Mouse (Mus musculus) hindbrain, embryonic 15.5 days (tissue): ENCODE results near the gene Hspbp1. TPM values are rescaled to one million over a fixed set of nuclear protein-coding genes. Genes with fewer than 3 reads are reported as not detected.

Source experiments
- ATAC-seq: fragments of 200-750 bp; cut with Nextera tagmentation; 2 replicates; pipeline ENCODE4 v1.8.0; 2017; ENCODE audit warnings: low read depth, moderate number of reproducible peaks, moderate TSS enrichment; ENCODE audit not compliant: low FRiP score
- H3K27ac ChIP-seq: fragments of 300-500 bp; sonication (generic); replicated peaks from 2 replicates; pipeline ENCODE4 v1.5.1; 2015; ENCODE audit warnings: mild to moderate bottlenecking, inconsistent platforms
- H3K27me3 ChIP-seq: fragments of 300-500 bp; sonication (generic); 2 replicates; pipeline ENCODE4 v1.6.1; 2015; ENCODE audit warnings: control low read depth, inconsistent platforms
- H3K36me3 ChIP-seq: fragments of 300-500 bp; sonication (generic); 2 replicates; pipeline ENCODE4 v1.6.1; 2015; ENCODE audit warnings: control low read depth, inconsistent platforms
- H3K4me1 ChIP-seq: fragments of 300-500 bp; sonication (generic); replicated peaks from 2 replicates; pipeline ENCODE4 v1.6.1; 2015; ENCODE audit warnings: control low read depth, inconsistent platforms
- H3K4me2 ChIP-seq: fragments of 300-500 bp; sonication (generic); 2 replicates; pipeline ENCODE4 v1.6.1; 2015; ENCODE audit warnings: moderate library complexity, mild to moderate bottlenecking, inconsistent platforms
- H3K4me3 ChIP-seq: fragments of 300-500 bp; sonication (generic); 2 replicates; pipeline ENCODE4 v1.5.1; 2015; ENCODE audit warnings: mild to moderate bottlenecking, inconsistent platforms
- H3K9ac ChIP-seq: fragments of 300-500 bp; sonication (generic); 2 replicates; pipeline ENCODE4 v1.6.1; 2015; ENCODE audit warnings: inconsistent platforms
- H3K9me3 ChIP-seq: fragments of 300-500 bp; sonication (generic); 2 replicates; pipeline ENCODE4 v1.6.1; 2016; ENCODE audit warnings: control low read depth, inconsistent platforms
- WGBS: fragments of 180-500 bp; shearing (Covaris S2); methylation state at CpG from one replicate; pipeline ENCODE4 v1.1.7; 2015; 5-methylcytosine and 5-hydroxymethylcytosine counted together
- polyA plus RNA-seq: library from polyadenylated mRNA; unstranded; fragments of >200 nt; fragmentation: Nextera tagmentation; extraction: Ambion mirVana; gene quantifications from 2 replicates; pipeline ENCODE4 v1.2.1, GENCODE M21; 2015

Gene Hspbp1
- polyA plus RNA-seq, 1 experiment from 2014 or later = 171 TPM

DNA sequence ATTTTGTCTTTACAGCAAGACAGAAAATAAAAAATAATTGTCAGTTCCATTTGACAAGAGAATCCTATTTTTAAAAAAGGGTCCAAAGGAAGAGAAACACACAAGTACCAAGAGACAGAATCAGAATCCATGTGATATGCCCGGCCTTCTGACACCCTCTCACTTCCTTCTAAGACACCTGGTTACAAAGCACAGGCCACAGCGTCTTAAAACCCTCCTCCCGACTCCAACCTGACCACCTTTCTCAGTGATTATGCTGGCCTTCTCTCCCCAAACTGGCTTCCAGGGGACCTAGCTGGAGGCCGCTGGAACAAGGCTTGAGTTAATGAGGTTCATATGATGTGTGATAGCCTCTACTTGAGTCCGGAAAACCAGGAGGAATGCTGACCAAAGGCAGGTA is 31.5 kb downstream of the Hspbp1 start:
- 89% methylated on average over 5 of the region's 5 CpGs for WGBS
- no peaks in the 10 kb centered on the region for H3K9me3 ChIP-seq
- no peak for ATAC-seq
- 0 out of 2 replicates have a peak, but pooled peaks cover 5% of the 10 kb centered on the region for H3K36me3 ChIP-seq
- no peaks in the 10 kb centered on the region for H3K27me3 ChIP-seq
- no peak overlapping the region for H3K27ac ChIP-seq
- peaks cover 54% of the 10 kb centered on the region for H3K4me1 ChIP-seq
- H3K4me3 ChIP-seq = no peak overlapping the region
- no peak overlapping the region for H3K9ac ChIP-seq
- H3K4me2 ChIP-seq = no peak overlapping the region

DNA sequence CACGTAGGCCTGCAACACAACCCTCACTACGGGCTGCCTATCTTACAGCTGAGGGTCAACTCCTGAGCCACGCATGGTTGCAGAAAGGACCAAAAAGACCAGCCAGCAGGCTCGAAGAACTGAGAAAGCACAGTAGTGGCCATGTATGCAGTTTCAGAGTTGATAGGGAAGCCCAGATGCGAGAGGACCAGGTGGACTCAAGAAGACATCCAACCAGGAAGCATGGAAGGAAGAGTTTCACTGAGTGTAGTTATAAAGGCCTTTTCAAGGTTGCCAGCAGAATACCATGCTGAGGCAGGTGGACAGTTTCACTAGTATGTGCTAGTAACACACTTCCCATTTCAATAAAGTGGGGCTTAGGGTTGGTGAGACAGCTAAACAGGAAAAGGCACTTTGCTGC is 32.1 kb downstream of the Hspbp1 start:
- WGBS = 96% methylated on average over 5 of the region's 5 CpGs

DNA sequence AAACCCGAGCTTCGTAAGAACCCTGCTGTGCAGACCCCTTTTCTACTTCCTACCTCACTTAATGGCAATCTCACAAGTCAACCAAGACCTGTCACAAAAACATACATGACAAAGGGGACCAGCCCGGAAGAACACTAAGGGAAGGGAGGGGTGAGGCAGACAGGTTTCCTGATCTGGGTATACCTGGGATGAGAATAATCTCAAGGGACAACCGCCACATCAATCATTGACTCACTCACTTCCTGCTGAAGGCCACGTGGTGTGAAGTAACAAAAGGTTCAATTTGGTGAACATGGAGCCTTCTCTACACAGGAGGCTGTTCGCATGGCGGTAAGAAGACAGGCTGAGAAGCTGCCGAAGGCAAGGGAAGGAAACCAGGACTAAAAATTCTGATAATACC is 33.3 kb downstream of the Hspbp1 start:
- H3K4me1 ChIP-seq = peaks cover 39% of the 10 kb centered on the region
- H3K9ac ChIP-seq = no peak overlapping the region
- no peak overlapping the region for H3K4me3 ChIP-seq
- 0 out of 2 replicates have a peak, but pooled peaks cover 5% of the 10 kb centered on the region for H3K36me3 ChIP-seq
- no peak overlapping the region for H3K4me2 ChIP-seq
- H3K27ac ChIP-seq = no peak overlapping the region
- H3K9me3 ChIP-seq = no peaks in the 10 kb centered on the region
- ATAC-seq = no peak
- H3K27me3 ChIP-seq = no peaks in the 10 kb centered on the region
- 82% methylated on average over 8 of the region's 8 CpGs for WGBS

More for the DNA sequence above, 32.1 kb downstream of the Hspbp1 start:
- H3K27ac ChIP-seq = no peak overlapping the region
- H3K36me3 ChIP-seq = 0 out of 2 replicates have a peak, but pooled peaks cover 5% of the 10 kb centered on the region
- H3K4me2 ChIP-seq = no peak overlapping the region
- H3K4me3 ChIP-seq = no peak overlapping the region
- no peaks in the 10 kb centered on the region for H3K27me3 ChIP-seq
- peaks cover 51% of the 10 kb centered on the region for H3K4me1 ChIP-seq
- H3K9ac ChIP-seq = no peak overlapping the region
- H3K9me3 ChIP-seq = no peaks in the 10 kb centered on the region
- ATAC-seq = no peak

DNA sequence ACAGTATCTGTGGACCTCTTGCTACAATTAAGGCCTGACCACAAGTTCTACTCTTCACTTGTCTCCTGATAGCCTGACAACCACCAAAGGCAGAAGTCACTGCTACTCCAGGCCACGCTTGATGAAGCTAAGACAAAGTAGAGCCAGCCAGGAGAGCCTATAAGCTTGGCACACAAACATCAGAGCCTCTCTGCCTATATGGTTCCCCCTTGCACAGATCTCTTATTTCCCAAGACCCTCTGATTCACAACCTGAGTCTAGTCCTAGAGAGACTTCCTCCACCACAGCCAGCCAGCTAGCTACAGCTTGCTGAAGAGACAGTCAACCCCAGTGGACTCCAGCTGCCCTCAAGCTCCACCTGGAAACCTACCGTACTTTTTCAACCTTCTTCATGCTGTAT is 36.9 kb downstream of the Hspbp1 start:
- peaks cover 22% of the 10 kb centered on the region for H3K36me3 ChIP-seq

DNA sequence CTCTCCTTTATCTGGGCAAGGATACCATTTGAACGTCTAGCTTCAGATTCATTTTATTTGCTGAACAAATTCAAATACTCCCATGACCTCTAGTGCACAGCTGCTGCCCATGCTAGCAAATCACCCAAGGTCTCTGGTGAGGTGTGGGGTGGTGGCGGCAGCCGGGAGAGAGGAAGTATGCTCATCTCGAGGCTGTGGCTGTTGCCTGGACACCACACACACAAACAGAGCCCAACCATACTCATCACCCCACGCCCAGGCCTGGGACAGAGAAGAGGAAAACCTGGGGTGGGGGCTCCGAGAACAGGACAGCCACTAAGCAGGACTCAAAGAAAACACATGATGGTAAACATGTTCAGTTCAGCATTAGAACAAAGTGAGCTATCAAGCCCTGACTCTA is 37.6 kb downstream of the Hspbp1 start:
- no peak overlapping the region for H3K27ac ChIP-seq
- H3K27me3 ChIP-seq = no peaks in the 10 kb centered on the region
- WGBS = 79% methylated on average over 6 of the region's 6 CpGs
- H3K4me3 ChIP-seq = no peak overlapping the region
- H3K9ac ChIP-seq = no peak overlapping the region
- ATAC-seq = no peak
- H3K36me3 ChIP-seq = peaks cover 23% of the 10 kb centered on the region
- peaks cover 8% of the 10 kb centered on the region for H3K4me1 ChIP-seq
- no peaks in the 10 kb centered on the region for H3K9me3 ChIP-seq
- H3K4me2 ChIP-seq = no peak overlapping the region

More for the DNA sequence above, 36.9 kb downstream of the Hspbp1 start:
- no peak overlapping the region for H3K27ac ChIP-seq
- no peaks in the 10 kb centered on the region for H3K27me3 ChIP-seq
- ATAC-seq = no peak
- H3K4me3 ChIP-seq = no peak overlapping the region
- no peak overlapping the region for H3K4me2 ChIP-seq
- WGBS = 92% methylated on average over 2 of the region's 2 CpGs
- H3K9ac ChIP-seq = no peak overlapping the region
- no peaks in the 10 kb centered on the region for H3K9me3 ChIP-seq
- H3K4me1 ChIP-seq = peaks cover 12% of the 10 kb centered on the region

DNA sequence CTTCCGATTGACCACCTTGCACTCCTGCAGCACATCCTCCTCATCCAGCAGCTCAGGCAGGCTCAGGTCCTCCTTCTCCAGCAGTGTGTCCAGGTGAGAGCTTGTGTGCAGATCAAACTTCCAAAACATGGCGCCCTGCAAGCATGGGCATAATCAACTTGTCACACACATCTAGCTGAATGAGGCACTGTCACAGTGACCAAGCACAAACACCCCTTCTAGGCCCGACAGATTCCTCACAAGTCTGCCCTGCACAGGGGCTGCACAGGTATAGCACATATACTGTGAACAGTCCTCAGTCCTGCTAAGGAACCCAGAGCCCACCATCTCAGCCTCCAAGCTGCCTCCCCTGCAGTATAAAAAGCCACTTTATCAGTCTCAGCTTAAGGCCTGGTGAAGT is 38.1 kb downstream of the Hspbp1 start:
- no peak overlapping the region for H3K4me3 ChIP-seq
- no peak overlapping the region for H3K27ac ChIP-seq
- 91% methylated on average over 3 of the region's 3 CpGs for WGBS
- peaks cover 6% of the 10 kb centered on the region for H3K4me1 ChIP-seq
- peaks cover 27% of the 10 kb centered on the region for H3K36me3 ChIP-seq
- H3K27me3 ChIP-seq = no peaks in the 10 kb centered on the region
- no peak overlapping the region for H3K4me2 ChIP-seq
- no peak for ATAC-seq
- H3K9me3 ChIP-seq = no peaks in the 10 kb centered on the region
- no peak overlapping the region for H3K9ac ChIP-seq

DNA sequence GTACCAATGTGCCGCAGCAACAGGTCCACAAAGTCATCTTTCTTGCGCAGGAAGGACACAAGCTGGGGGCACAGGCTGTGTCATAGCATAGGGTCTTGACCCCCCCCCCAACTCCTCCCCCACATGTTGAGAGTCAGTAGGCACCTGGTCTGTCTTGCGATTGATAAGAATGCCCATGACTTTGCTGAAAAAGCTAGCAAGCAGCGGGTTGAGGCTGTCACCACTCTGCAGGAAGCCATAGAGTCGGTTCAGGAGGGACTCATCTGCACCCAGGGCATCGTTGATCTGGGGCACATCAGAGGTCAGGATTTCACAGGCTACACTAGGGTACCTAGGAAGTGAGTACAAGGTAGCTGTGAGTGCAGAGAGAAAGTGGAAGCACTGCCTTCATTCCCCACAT is 41.6 kb downstream of the Hspbp1 start:
- Histone ChIP-seq H3K36me3 (peaks cover 58% of the 10 kb centered on the region), H3K9me3 (no peaks in the 10 kb centered on the region), H3K4me3 (no peak overlapping the region), H3K27me3 (no peaks in the 10 kb centered on the region), H3K27ac (no peak overlapping the region), H3K9ac (no peak overlapping the region), H3K4me1 (no peaks in the 10 kb centered on the region), H3K4me2 (no peak overlapping the region)
- WGBS = 95% methylated on average over 6 of the region's 6 CpGs
- no peak for ATAC-seq

DNA sequence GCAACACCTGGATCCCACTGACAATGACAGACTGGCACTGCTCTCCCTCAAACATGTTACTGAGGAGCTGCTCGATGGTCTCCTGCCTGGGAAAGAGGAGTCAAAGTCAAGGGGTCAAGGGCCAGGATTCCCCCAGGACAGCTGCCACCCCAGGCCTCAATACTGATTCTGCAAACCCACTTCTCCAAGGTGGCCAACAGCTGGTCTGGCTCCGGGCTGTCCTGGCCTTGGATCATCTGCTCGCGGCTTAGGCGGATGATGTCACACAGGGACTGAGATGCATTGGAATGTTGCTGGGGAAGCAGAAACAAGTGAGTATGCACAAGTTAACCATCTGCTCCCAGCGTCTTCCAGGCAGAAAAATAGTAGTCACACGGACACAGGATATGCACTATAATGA is 42.9 kb downstream of the Hspbp1 start:
- Histone ChIP-seq H3K9me3 (no peaks in the 10 kb centered on the region), H3K9ac (no peak overlapping the region), H3K27ac (no peak overlapping the region), H3K4me1 (no peaks in the 10 kb centered on the region), H3K4me3 (no peak overlapping the region), H3K36me3 (peaks cover 64% of the 10 kb centered on the region), H3K4me2 (no peak overlapping the region), H3K27me3 (no peaks in the 10 kb centered on the region)
- 91% methylated on average over 7 of the region's 7 CpGs for WGBS
- ATAC-seq = no peak

DNA sequence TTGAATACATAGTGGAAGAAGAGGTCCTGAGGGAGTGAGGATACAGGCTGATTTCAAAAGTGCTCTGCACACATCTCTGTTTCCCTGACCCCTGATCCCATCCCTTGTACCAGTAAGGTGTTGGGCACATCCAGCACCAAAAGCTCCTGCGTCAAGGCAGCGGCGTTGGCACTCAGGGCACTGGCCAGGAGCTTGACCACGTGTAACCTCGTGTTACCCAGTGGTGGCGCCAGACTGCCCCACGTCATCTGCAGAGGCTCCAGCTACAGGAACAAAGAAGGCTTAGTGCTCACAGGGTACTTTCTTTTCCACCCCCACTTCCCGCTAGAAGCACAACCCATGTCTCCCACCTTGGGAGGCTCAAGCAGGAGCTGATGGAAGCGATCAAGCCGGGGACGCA is 43.7 kb downstream of the Hspbp1 start:
- peaks cover 66% of the 10 kb centered on the region for H3K36me3 ChIP-seq
- no peak overlapping the region for H3K4me3 ChIP-seq
- no peaks in the 10 kb centered on the region for H3K4me1 ChIP-seq
- no peak for ATAC-seq
- H3K9me3 ChIP-seq = no peaks in the 10 kb centered on the region
- H3K4me2 ChIP-seq = no peak overlapping the region
- no peak overlapping the region for H3K9ac ChIP-seq
- 83% methylated on average over 11 of the region's 11 CpGs for WGBS
- no peak overlapping the region for H3K27ac ChIP-seq
- no peaks in the 10 kb centered on the region for H3K27me3 ChIP-seq

DNA sequence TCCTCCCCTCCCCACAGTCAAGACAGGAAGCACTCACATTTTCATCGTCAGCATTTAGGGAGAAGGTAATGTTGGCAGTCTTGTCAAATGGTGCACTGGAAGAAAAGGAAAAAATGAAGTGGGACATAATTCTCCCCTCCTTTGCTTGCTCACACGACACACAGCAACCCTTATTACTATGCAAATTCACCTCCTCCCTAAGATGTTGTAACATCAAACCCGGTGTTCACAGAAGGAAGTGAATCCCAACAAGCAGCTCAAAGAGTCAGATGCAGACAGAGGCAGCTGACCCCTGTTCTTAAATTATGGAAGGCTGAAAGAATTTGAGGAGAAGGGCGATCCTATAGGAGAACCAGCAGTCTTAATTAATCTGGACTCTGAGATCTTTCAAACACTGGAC is 48.7 kb downstream of the Hspbp1 start:
- no peak overlapping the region for H3K4me2 ChIP-seq
- H3K27me3 ChIP-seq = no peaks in the 10 kb centered on the region
- H3K9ac ChIP-seq = no peak overlapping the region
- no peaks in the 10 kb centered on the region for H3K9me3 ChIP-seq
- H3K36me3 ChIP-seq = peaks cover 73% of the 10 kb centered on the region
- no peak overlapping the region for H3K27ac ChIP-seq
- ATAC-seq = no peak
- WGBS = 88% methylated on average over 4 of the region's 4 CpGs
- no peak overlapping the region for H3K4me3 ChIP-seq
- H3K4me1 ChIP-seq = no peaks in the 10 kb centered on the region

DNA sequence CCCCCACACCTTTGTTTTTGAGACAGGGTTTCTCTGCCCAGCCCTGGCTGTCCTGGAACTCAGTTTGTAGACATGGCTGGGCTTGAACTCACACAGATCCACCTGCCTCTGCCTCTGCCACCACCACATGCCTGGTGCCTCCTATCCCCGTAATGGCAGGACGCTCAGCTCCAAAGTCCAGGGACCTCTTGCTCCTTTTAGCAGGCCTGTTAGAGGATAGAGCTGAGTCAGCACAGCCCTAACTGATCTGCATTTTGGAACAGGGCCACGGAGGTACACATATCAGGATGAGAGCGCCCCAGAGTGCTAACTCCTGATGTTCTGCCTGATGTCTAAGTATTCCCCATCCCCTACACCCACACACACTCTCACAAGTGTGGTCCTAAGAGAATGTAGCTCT is 53.8 kb downstream of the Hspbp1 start, which contains the start of gene Tmem86b:
Tmem86b (minus strand) TSS at position 392 of the 400 bp plus-strand sequence.
- Histone ChIP-seq H3K36me3 (peaks cover 58% of the 10 kb centered on the region), H3K4me1 (no peaks in the 10 kb centered on the region), H3K9ac (no peak within 1 kb of the TSS), H3K9me3 (no peaks in the 10 kb centered on the region), H3K4me3 (no peak within 1 kb of the TSS), H3K27ac (no peak within 1 kb of the TSS), H3K27me3 (no peaks in the 10 kb centered on the region), H3K4me2 (no peak within 1 kb of the TSS)
- ATAC-seq = no peak
- 90% methylated on average over 4 of the region's 4 CpGs for WGBS

DNA sequence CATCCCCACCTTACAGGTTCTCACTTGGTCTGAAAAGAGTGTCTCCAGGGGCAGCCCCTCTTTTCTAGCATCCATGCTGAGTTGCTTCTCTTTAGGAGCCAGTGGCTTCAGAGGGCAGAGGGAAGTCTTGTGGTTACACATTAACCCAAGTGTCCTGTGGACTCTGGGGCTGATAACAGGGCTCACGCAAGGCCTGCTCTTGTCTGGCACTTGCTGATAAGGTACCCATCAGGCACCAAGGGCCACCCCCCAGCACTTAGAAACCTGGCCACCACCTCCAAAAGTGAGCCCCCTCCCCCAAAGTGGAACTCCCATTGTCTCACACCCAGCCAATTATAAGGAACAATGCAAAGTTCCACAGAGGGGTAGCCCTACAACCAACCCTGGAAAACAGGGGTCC is 54.7 kb downstream of the Hspbp1 start:
- no peaks in the 10 kb centered on the region for H3K9me3 ChIP-seq
- no peak overlapping the region for H3K27ac ChIP-seq
- no peaks in the 10 kb centered on the region for H3K27me3 ChIP-seq
- no peak overlapping the region for H3K4me3 ChIP-seq
- H3K4me2 ChIP-seq = no peak overlapping the region
- no peak overlapping the region for H3K9ac ChIP-seq
- H3K36me3 ChIP-seq = peaks cover 51% of the 10 kb centered on the region
- no peaks in the 10 kb centered on the region for H3K4me1 ChIP-seq
- ATAC-seq = no peak
- 76% methylated on average over 1 of the region's 1 CpGs for WGBS

DNA sequence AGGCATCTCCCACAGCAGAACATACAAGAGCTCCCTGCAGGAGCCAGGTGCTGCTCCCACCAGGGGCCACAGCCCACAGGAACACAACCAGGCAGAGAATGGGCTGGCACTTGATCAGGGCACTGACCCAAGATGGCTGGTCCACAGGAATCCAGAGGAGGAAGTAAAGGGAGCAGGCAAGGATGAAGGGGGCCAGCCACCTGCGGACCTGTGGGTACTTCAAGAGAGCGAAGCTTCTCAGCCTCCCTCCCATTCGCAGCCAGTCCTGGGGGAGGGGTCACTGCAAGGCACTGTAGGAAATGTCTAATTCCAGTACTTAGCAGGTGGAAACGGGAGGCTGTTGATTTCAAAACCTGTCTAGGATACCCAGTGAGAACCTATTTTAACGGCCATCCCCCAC is 55.3 kb downstream of the Hspbp1 start:
- no peak for ATAC-seq
- 91% methylated on average over 5 of the region's 5 CpGs for WGBS
- no peaks in the 10 kb centered on the region for H3K9me3 ChIP-seq
- H3K9ac ChIP-seq = no peak overlapping the region
- H3K36me3 ChIP-seq = peaks cover 47% of the 10 kb centered on the region
- no peaks in the 10 kb centered on the region for H3K4me1 ChIP-seq
- H3K27me3 ChIP-seq = no peaks in the 10 kb centered on the region
- H3K4me3 ChIP-seq = no peak overlapping the region
- H3K4me2 ChIP-seq = no peak overlapping the region
- H3K27ac ChIP-seq = no peak overlapping the region
